Mouse (Mus musculus) embryonic facial prominence, embryonic 11.5 days (tissue): ENCODE results near the gene Grin2b. TPM values are rescaled to one million over a fixed set of nuclear protein-coding genes. Genes with fewer than 3 reads are reported as not detected.

ENCODE experiments used
- ATAC-seq: fragments of 200-750 bp; cut with Nextera tagmentation; replicated peaks from 2 replicates; pipeline ENCODE4 v1.8.0; 2017; ENCODE audit warnings: low read depth; ENCODE audit not compliant: insufficient number of reproducible peaks, low FRiP score, low TSS enrichment
- DNase-seq: peaks from one replicate; pipeline ENCODE4 v3.0.0-alpha.2; 2015; ENCODE audit warnings: low spot score
- H3K27ac ChIP-seq: fragments of 300-500 bp; sonication (generic); replicated peaks from 2 replicates; pipeline ENCODE4 v1.5.1; 2014; ENCODE audit warnings: mild to moderate bottlenecking, low read depth, low read length, control low read depth
- H3K27me3 ChIP-seq: fragments of 300-500 bp; sonication (generic); 2 replicates; pipeline ENCODE4 v1.6.1; 2014; ENCODE audit warnings: mild to moderate bottlenecking, low read length, moderate library complexity, mixed read lengths; ENCODE audit not compliant: control insufficient read depth, insufficient read depth
- H3K36me3 ChIP-seq: fragments of 300-500 bp; sonication (generic); replicated peaks from 2 replicates; pipeline ENCODE4 v1.6.1; 2014; ENCODE audit warnings: low read depth, mild to moderate bottlenecking, low read length, moderate library complexity, mixed read lengths; ENCODE audit not compliant: control insufficient read depth, insufficient read depth
- H3K4me1 ChIP-seq: fragments of 300-500 bp; sonication (generic); 2 replicates; pipeline ENCODE4 v1.6.1; 2014; ENCODE audit warnings: low read length, mixed read lengths; ENCODE audit not compliant: control insufficient read depth, insufficient read depth
- H3K4me2 ChIP-seq: fragments of 300-500 bp; sonication (generic); 2 replicates; pipeline ENCODE4 v1.6.1; 2014; ENCODE audit warnings: low read depth, mild to moderate bottlenecking, control low read depth, low read length, moderate library complexity
- H3K4me3 ChIP-seq: fragments of 300-500 bp; sonication (generic); 2 replicates; pipeline ENCODE4 v1.5.1; 2014; ENCODE audit warnings: low read depth, low read length, control low read depth
- H3K9ac ChIP-seq: fragments of 300-500 bp; sonication (generic); replicated peaks from 2 replicates; pipeline ENCODE4 v1.6.1; 2014; ENCODE audit warnings: mild to moderate bottlenecking, control low read depth, low read length
- H3K9me3 ChIP-seq: fragments of 300-500 bp; sonication (generic); replicated peaks from 2 replicates; pipeline ENCODE4 v1.6.1; 2016; ENCODE audit warnings: mild to moderate bottlenecking, low read length, inconsistent platforms, mixed read lengths; ENCODE audit not compliant: control insufficient read depth
- WGBS: fragments of 180-500 bp; shearing (Covaris S2); extraction: QIAGEN DNeasy Blood & Tissue Kit; methylation state at CpG from one replicate; pipeline ENCODE4 v1.1.7; 2014; 5-methylcytosine and 5-hydroxymethylcytosine counted together
- polyA plus RNA-seq: library from polyadenylated mRNA; unstranded; fragments of >200 nt; fragmentation: Nextera tagmentation; extraction: Ambion mirVana; gene quantifications from 2 replicates; pipeline ENCODE4 v1.2.1, GENCODE M21; 2014

The Grin2b gene
- polyA plus RNA-seq, 1 experiment from 2014 or later, result 0.45 TPM

DNA sequence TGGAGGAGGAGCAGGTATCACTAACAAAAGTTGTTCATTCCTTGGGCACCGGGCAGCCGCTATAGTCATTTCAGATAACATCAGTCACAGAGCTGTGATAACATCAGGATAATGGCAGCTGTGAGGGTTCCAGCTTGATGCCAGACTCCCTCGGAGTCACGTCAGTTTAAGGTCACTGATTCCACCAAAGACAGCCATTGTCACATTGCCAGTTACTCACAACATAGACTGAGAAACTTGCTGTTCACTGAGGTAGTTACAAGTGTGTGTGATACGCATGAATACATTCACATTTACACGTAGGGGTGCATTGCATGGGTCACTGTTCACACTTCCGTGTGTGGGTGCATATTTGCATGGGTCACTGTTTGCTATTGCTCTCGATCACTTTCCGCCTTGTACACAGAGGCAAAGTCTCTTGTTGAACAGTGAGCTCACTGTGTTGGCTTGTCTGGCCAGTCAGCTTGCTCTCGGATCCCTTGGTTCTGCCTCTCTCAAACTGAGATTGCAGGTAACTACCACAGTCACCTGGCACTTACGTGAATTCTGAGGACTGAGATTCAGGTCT lies 383.6 kb downstream of the Grin2b start:
- no peaks in the 10 kb centered on the region for H3K36me3 ChIP-seq
- H3K27me3 ChIP-seq, result no peaks in the 10 kb centered on the region
- H3K4me1 ChIP-seq, result no peaks in the 10 kb centered on the region
- WGBS, result 81% methylated on average over 11 of the region's 11 CpGs
- H3K9me3 ChIP-seq, result no peaks in the 10 kb centered on the region
- H3K4me2 ChIP-seq, result no peak overlapping the region
- H3K4me3 ChIP-seq, result no peak overlapping the region
- H3K27ac ChIP-seq, result no peak overlapping the region
- no peak overlapping the region for H3K9ac ChIP-seq
- DNase-seq (no peak), ATAC-seq (0 out of 2 replicates have a peak, but pooled peaks have one; percentile 29)

- Histone ChIP-seq H3K9me3 (no peaks in the 10 kb centered on the region), H3K27me3 (no peaks in the 10 kb centered on the region), H3K4me3 (no peak overlapping the region), H3K36me3 (no peaks in the 10 kb centered on the region), H3K4me2 (no peak overlapping the region), H3K9ac (no peak overlapping the region), H3K4me1 (no peaks in the 10 kb centered on the region), H3K27ac (no peak overlapping the region)
- DNase-seq (no peak), ATAC-seq (no peak)
- WGBS, result 75% methylated on average over 2 of the region's 2 CpGs
Measured at GRCm38 (mm10) chr6:135774670-135775069, 398.6 kb downstream of the Grin2b start.

DNA sequence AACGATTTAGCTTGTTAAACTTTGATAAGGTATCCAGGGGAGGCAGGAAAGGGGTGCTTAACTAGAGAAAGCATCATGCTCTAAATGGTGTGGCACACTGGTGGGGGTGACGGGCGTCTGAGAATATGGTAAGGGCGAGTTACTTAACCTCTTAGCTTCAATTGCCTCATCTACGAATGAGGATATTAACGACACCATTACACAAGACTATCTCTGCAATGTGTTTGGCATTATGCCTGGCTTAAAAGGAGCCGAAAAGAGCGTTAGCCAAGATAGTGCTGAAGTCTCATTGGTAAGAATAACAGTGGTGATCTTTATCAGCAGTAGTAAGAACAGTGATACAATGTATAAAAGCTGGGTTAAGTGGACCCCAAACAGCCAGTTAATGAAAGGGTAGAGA lies 405.7 kb downstream of the Grin2b start:
- 86% methylated on average over 8 of the region's 8 CpGs for WGBS
- Histone ChIP-seq H3K4me3 (no peak overlapping the region), H3K9me3 (no peaks in the 10 kb centered on the region), H3K27ac (no peak overlapping the region), H3K4me2 (no peak overlapping the region), H3K9ac (no peak overlapping the region), H3K36me3 (no peaks in the 10 kb centered on the region), H3K4me1 (no peaks in the 10 kb centered on the region), H3K27me3 (no peaks in the 10 kb centered on the region)
- no peak for ATAC-seq
- DNase-seq, result no peak

- 56% methylated on average over 1 of the region's 1 CpGs for WGBS
- Histone ChIP-seq H3K36me3 (no peaks in the 10 kb centered on the region), H3K27me3 (no peaks in the 10 kb centered on the region), H3K27ac (no peak overlapping the region), H3K4me1 (no peaks in the 10 kb centered on the region), H3K4me2 (no peak overlapping the region), H3K9me3 (no peaks in the 10 kb centered on the region), H3K4me3 (no peak overlapping the region), H3K9ac (no peak overlapping the region)
- ATAC-seq, result no peak
- DNase-seq, result no peak
Measured at GRCm38 (mm10) chr6:135758735-135759134, 414.6 kb downstream of the Grin2b start.

- Histone ChIP-seq H3K9me3 (no peaks in the 10 kb centered on the region), H3K27me3 (no peaks in the 10 kb centered on the region), H3K4me3 (no peak overlapping the region), H3K36me3 (no peaks in the 10 kb centered on the region), H3K9ac (no peak overlapping the region), H3K4me2 (no peak overlapping the region), H3K27ac (no peak overlapping the region), H3K4me1 (no peaks in the 10 kb centered on the region)
- DNase-seq (no peak), ATAC-seq (no peak)
- WGBS, result 72% methylated on average over 1 of the region's 1 CpGs
Measured at GRCm38 (mm10) chr6:135756075-135756474, 417.2 kb downstream of the Grin2b start.

DNA sequence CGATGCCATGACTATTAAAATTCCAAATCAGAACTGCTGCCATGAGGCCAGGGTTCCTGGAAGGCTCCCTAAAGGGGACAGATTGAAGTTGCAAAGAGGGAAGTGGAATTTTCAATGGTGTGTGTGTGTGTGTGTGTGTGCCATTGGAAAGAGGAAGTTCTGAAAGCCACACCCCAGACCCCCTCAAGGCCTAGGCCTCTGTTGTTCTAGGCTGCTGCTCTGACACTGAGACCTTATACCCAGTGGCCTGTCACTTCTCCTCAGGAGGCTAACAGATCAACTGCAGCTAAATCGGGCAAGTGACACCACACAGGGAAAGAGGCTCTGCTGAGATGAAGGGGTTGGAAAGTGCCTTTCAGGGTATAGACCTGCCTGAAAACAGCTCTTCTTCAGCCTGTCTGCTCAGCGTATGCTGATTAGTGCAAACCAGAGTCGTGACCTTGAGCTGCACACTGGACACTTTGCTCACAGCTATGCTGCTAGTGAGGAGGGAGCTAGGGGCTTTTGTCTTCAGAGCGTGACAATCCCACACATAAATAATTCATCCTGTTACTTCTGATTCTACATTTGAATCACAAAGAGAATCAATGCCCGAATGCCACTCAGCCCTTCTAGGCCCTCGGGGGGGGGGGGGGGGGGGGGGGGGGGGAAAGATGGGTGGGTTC lies 424.8 kb downstream of the Grin2b start:
- Histone ChIP-seq H3K27ac (no peak overlapping the region), H3K27me3 (no peaks in the 10 kb centered on the region), H3K9ac (no peak overlapping the region), H3K4me3 (no peak overlapping the region), H3K36me3 (no peaks in the 10 kb centered on the region), H3K4me2 (no peak overlapping the region), H3K9me3 (no peaks in the 10 kb centered on the region), H3K4me1 (no peaks in the 10 kb centered on the region)
- peak; percentile 52; the same call in 1 of the 2 replicates for ATAC-seq
- DNase-seq, result no peak
- 75% methylated on average over 6 of the region's 7 CpGs for WGBS

- H3K9ac ChIP-seq, result no peak overlapping the region
- no peak overlapping the region for H3K4me3 ChIP-seq
- no peak overlapping the region for H3K27ac ChIP-seq
- H3K9me3 ChIP-seq, result no peaks in the 10 kb centered on the region
- H3K36me3 ChIP-seq, result no peaks in the 10 kb centered on the region
- ATAC-seq, result no peak
- no peak overlapping the region for H3K4me2 ChIP-seq
- H3K27me3 ChIP-seq, result no peaks in the 10 kb centered on the region
- no peak for DNase-seq
- no peaks in the 10 kb centered on the region for H3K4me1 ChIP-seq
- 65% methylated on average over 2 of the region's 2 CpGs for WGBS
Measured at GRCm38 (mm10) chr6:135745606-135746005, 427.7 kb downstream of the Grin2b start.

- Histone ChIP-seq H3K4me2 (no peak overlapping the region), H3K9me3 (no peaks in the 10 kb centered on the region), H3K4me1 (no peaks in the 10 kb centered on the region), H3K9ac (no peak overlapping the region), H3K27me3 (no peaks in the 10 kb centered on the region), H3K36me3 (no peaks in the 10 kb centered on the region), H3K27ac (no peak overlapping the region), H3K4me3 (no peak overlapping the region)
- WGBS, result 81% methylated on average over 4 of the region's 4 CpGs
- DNase-seq (no peak), ATAC-seq (no peak)
Measured at GRCm38 (mm10) chr6:135734227-135734732, 439.0 kb downstream of the Grin2b start.
